Mouse (Mus musculus) small intestine, adult 2 months (tissue): ENCODE data around the gene Adgrl1.

Experiments
- CTCF ChIP-seq: fragments of 200-500 bp; IDR thresholded peaks from 2 replicates; pipeline ENCODE4 v1.5.1; 2012; ENCODE audit warnings: low read depth, mild to moderate bottlenecking, control low read depth, inconsistent platforms, low read length, moderate library complexity, mixed read lengths; ENCODE audit not compliant: insufficient replicate concordance, insufficient read length; ENCODE audit errors: extremely low read depth
- POLR2A ChIP-seq: fragments of 200-500 bp; IDR thresholded peaks from 2 replicates; pipeline ENCODE4 v1.6.1; 2012; ENCODE audit warnings: low read depth, mild to moderate bottlenecking, control low read depth, inconsistent platforms, low read length, moderate library complexity

DNA sequence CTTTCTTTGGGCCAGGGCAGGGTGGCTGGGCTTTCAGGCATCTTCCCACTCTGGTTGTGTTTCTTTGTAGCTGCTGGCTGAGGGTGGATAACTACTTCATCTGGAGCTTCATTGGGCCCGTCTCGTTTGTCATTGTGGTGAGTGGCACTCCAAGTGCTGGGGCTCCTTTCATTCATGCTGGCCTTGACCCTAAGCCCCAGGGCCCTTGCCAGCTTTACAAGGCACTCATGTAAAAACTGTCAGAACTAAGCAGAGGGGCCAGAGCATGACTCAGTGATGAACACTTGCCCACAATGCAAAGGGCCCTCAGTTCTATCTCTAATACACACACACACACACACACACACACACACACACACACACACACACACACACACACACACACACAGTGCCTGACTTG, 35.1 kb downstream of the Adgrl1 start:
- TF ChIP-seq POLR2A (no peak), CTCF (no peak)
